In the genomic region with DNA sequence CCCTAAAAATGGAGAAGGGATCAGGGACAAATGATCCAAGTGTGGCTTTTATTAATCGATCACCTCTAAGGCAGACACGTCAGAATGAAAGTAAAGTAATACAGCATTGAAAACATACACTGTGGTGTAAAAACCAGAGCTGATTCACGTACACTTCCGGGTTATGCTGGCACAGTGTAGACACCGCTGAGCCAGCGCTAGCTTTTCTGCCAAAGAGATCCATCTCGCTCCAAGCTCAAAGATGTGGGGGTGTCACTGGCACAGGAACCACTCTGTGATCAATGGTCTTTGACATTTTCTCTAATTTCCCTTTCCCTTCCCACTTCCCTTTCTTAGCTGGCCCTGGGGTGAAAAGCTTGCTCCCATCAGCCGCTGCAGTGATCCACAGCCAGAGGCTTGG, we compare ENCODE assay signal across 15 mouse cellular contexts.
A peak's percentile ranks its signal among the peaks of the same experiment; 100 is the strongest.
DNase-seq lines count a peak whose midpoint lies in the region; ATAC-seq and TF ChIP-seq lines count a peak whose summit lies in the region.
"Had no signal": no experiment of that assay in that cellular context is flagged by ENCODE, and none has a peak within 500 bp of the region (broad histone marks: within the 10 kb centered on the region; RNA-seq: fewer than 3 reads in every experiment).

No protein-coding gene starts in this region.

- H3K27ac ChIP-seq in hindbrain, postnatal 0 days: peak overlapping the region; percentile 26; the same call in 1 of the 2 replicates
- no peak overlapping the region for H3K27ac ChIP-seq in liver, embryonic 11.5 days (ENCODE audit: low read depth, low read length)
- H3K27ac ChIP-seq: embryonic facial prominence, embryonic 12.5 days; limb, embryonic 10.5 days; liver, embryonic 15.5 days had no signal

- peak; percentile 42 to 56 for DNase-seq in cerebellum, postnatal 25 days
- no peak for DNase-seq in cerebellum, adult 11-12 months
- peak; percentile 34 for DNase-seq in right cerebral cortex, adult 18-20 months
- no peak for DNase-seq in right cerebral cortex, postnatal 4 days
- DNase-seq in hindbrain, postnatal 0 days (ENCODE audit: low spot score): peak; percentile 40
- no peak for DNase-seq in thymus, postnatal 14 days
- no peak for DNase-seq in liver, embryonic 11.5 days (ENCODE audit: low spot score)
- DNase-seq: adrenal gland, adult 2 months; gastrocnemius, postnatal 25 days; layer of hippocampus, adult 9-11 months; thymus, adult 18-20 months had no signal

- no peak overlapping the region for H3K4me3 ChIP-seq in hindbrain, postnatal 0 days (ENCODE audit: low read length)
- no peak overlapping the region for H3K4me3 ChIP-seq in liver, embryonic 11.5 days (ENCODE audit: low read depth, low read length)
- H3K4me3 ChIP-seq: embryonic facial prominence, embryonic 12.5 days; heart, embryonic 12.5 days; limb, embryonic 10.5 days; liver, embryonic 15.5 days had no signal

- ATAC-seq in hindbrain, postnatal 0 days: peak; percentile 59; the same call in 1 of the 2 replicates
- no peak for ATAC-seq in liver, embryonic 11.5 days (replicated peaks; ENCODE audit: low FRiP score)

- no peak overlapping the region for H3K9ac ChIP-seq in hindbrain, postnatal 0 days (replicated peaks; ENCODE audit: low read length)
- H3K9ac ChIP-seq in liver, embryonic 11.5 days (ENCODE audit: low read depth, low read length): no peak overlapping the region
- H3K9ac ChIP-seq: embryonic facial prominence, embryonic 12.5 days; heart, embryonic 12.5 days; liver, embryonic 15.5 days had no signal

- H3K9me3 ChIP-seq in hindbrain, postnatal 0 days (ENCODE audit: low read length): no peaks in the 10 kb centered on the region
- no peaks in the 10 kb centered on the region for H3K9me3 ChIP-seq in liver, embryonic 11.5 days (ENCODE audit: control insufficient read depth, low read length)
- H3K9me3 ChIP-seq: heart, embryonic 12.5 days; limb, embryonic 10.5 days; liver, embryonic 15.5 days had no signal

- no peak for TF ChIP-seq CTCF in hindbrain, postnatal 0 days (IDR thresholded peaks at IDR 0.05; ENCODE audit: low read depth)

- H3K36me3 ChIP-seq in hindbrain, postnatal 0 days (ENCODE audit: insufficient read depth, low read length): no peaks in the 10 kb centered on the region
- no peaks in the 10 kb centered on the region for H3K36me3 ChIP-seq in liver, embryonic 11.5 days (ENCODE audit: control insufficient read depth, insufficient read depth, low read length)
- H3K36me3 ChIP-seq: embryonic facial prominence, embryonic 12.5 days; heart, embryonic 12.5 days; limb, embryonic 10.5 days; liver, embryonic 15.5 days had no signal

- H3K4me1 ChIP-seq in hindbrain, postnatal 0 days (ENCODE audit: insufficient read depth, low read length): no peaks in the 10 kb centered on the region; the same call in 1 of the 2 replicates
- H3K4me1 ChIP-seq in liver, embryonic 11.5 days (replicated peaks; ENCODE audit: control insufficient read depth, insufficient read depth, low read length): no peaks in the 10 kb centered on the region
- H3K4me1 ChIP-seq: embryonic facial prominence, embryonic 12.5 days; heart, embryonic 12.5 days; limb, embryonic 10.5 days; liver, embryonic 15.5 days had no signal

- WGBS in hindbrain, postnatal 0 days: 52% methylated on average over 8 of the region's 8 CpGs
- 79% methylated on average over 8 of the region's 8 CpGs for WGBS in liver, embryonic 11.5 days

- no peaks in the 10 kb centered on the region for H3K27me3 ChIP-seq in hindbrain, postnatal 0 days (ENCODE audit: insufficient read depth, low read length)
- H3K27me3 ChIP-seq in liver, embryonic 11.5 days (replicated peaks; ENCODE audit: control insufficient read depth, insufficient read depth, low read length): no peaks in the 10 kb centered on the region
- H3K27me3 ChIP-seq: embryonic facial prominence, embryonic 12.5 days; heart, embryonic 12.5 days; liver, embryonic 15.5 days had no signal

- H3K4me2 ChIP-seq in hindbrain, postnatal 0 days (ENCODE audit: low read depth, low read length): no peak overlapping the region
- no peak overlapping the region for H3K4me2 ChIP-seq in liver, embryonic 11.5 days
- H3K4me2 ChIP-seq: embryonic facial prominence, embryonic 12.5 days; heart, embryonic 12.5 days; liver, embryonic 15.5 days had no signal

Comparison
In these comparisons a context has a peak if more than half of its experiments do, and no peak if none do; other contexts are left out.
1. DNase-seq: peak in cerebellum, postnatal 25 days (2 of 2), right cerebral cortex, adult 18-20 months (single experiment) and hindbrain, postnatal 0 days (single experiment); none in cerebellum, adult 11-12 months (single experiment), right cerebral cortex, postnatal 4 days (single experiment), thymus, postnatal 14 days (single experiment) and liver, embryonic 11.5 days (single experiment).